Mouse (Mus musculus) embryonic fibroblast, embryonic 13.5 days (primary cell): ENCODE measurements around the gene Foxi1. TPM values are rescaled to one million over a fixed set of nuclear protein-coding genes. Genes with fewer than 3 reads are reported as not detected.

ENCODE experiments used
- H3K27ac ChIP-seq: 2 replicates; pipeline ENCODE4 v1.5.1; 2012; ENCODE audit warnings: low read length, control low read depth, inconsistent platforms; ENCODE audit not compliant: insufficient read depth
- H3K4me1 ChIP-seq: 2 replicates; pipeline ENCODE4 v1.6.1; 2011; ENCODE audit warnings: low read length; ENCODE audit not compliant: control insufficient read depth, insufficient read depth
- H3K4me3 ChIP-seq: 2 replicates; pipeline ENCODE4 v1.5.1; 2011; ENCODE audit warnings: mild to moderate bottlenecking, control low read depth, low read length; ENCODE audit not compliant: insufficient read depth
- CTCF ChIP-seq: IDR thresholded peaks from 2 replicates; pipeline ENCODE4 v1.5.1; 2011; ENCODE audit warnings: mild to moderate bottlenecking, control low read depth, low read length, moderate library complexity, borderline replicate concordance; ENCODE audit not compliant: insufficient read depth
- POLR2A ChIP-seq: IDR thresholded peaks from 2 replicates; pipeline ENCODE4 v1.6.1; 2011; ENCODE audit warnings: low read depth, mild to moderate bottlenecking, control low read depth, low read length, moderate library complexity
- polyA plus RNA-seq: library from polyadenylated mRNA; stranded (reverse); fragments of >200 nt; gene quantifications from 2 replicates; pipeline ENCODE4 v1.2.4, GENCODE M21; 2011; ENCODE audit warnings: low read depth; ENCODE audit not compliant: missing spikeins, insufficient read length

Foxi1 gene
- polyA plus RNA-seq, 1 experiment = not detected

DNA sequence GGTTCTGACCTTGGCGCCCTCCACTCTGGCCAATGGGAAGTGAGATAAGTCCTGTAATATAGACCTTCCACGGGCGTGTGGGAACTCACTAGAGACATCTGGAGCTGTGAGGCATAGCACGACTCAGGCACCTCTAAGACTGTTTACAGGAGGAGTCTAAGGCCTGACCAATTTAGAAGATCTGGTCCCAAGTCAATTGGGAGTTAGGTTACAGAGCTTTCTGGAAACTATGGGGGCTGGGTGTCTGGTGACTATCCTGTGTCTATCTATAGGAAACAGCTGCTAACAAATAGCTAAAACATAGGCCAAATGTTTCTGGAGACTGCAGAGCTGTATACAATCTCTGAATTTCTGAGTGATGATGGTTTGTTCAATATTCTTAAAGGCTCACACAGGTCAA lies 41.5 kb downstream of the Foxi1 start:
- TF ChIP-seq POLR2A (no peak), CTCF (no peak)
- Histone ChIP-seq H3K4me3 (no peak overlapping the region), H3K27ac (no peak overlapping the region), H3K4me1 (no peaks in the 10 kb centered on the region)

DNA sequence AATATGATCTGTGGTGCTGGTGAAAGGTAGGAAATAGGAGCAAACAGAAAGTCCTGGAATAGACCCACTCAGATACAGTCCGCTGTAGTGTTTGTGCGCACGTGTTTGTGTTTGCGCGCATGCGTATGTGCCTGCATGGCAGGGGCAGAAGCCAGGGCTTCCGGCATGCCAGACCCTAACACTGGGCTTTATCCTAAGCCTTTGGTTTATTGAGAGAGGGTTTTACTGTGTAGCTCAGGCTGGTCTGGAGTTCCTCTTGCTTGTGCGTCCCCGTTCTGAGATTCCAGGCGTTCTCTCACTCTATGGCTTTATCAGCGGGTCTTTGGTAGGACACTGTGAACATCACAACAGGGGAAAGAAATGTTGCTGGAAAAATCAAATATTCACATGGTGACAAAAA lies 42.6 kb downstream of the Foxi1 start:
- TF ChIP-seq POLR2A (no peak), CTCF (no peak)
- H3K4me1 ChIP-seq = no peaks in the 10 kb centered on the region
- H3K27ac ChIP-seq = no peak overlapping the region
- H3K4me3 ChIP-seq = no peak overlapping the region

DNA sequence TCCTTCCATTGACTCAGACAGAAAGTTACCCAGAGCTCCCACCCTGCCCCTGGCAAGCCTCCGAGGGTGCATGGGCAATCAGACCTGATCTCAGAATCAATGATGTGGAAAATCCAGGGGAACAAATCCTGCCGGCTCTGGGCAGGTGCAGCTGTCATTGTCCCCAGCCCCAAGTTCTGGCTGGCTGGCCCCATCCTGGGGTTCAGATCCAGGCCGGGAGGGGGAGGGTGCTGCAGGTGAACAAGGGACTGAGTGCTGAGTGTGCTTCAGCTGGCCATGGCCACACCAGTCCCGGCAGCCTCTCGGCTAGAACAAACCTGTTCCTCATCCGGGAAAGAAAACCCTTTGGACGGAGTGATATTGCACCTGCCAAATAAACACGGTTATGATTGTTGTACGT lies 49.0 kb downstream of the Foxi1 start:
- Histone ChIP-seq H3K27ac (no peak overlapping the region), H3K4me1 (no peaks in the 10 kb centered on the region), H3K4me3 (no peak overlapping the region)
- no peak for TF ChIP-seq CTCF
- no peak for TF ChIP-seq POLR2A

DNA sequence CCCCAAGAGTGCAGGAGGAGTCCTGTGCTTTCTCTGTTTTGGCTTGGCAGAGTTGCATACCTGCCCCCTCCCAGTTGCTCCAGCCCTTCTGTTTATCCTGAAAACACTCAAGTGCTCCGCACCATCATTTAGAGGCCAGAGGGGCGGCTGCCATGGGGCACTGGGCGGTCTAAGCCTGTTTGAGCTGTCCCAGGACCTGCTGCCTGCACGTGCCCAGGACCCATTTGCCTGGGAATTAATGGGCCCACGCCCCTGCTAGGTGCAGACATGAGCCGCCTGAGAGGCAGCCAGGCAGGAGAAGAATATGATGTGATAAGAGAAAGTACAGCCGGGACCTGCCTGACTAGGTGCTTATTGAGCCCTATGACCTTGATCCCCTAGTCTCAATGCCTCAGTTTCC lies 52.7 kb downstream of the Foxi1 start:
- Histone ChIP-seq H3K4me1 (no peaks in the 10 kb centered on the region), H3K4me3 (no peak overlapping the region), H3K27ac (no peak overlapping the region)
- TF ChIP-seq POLR2A = no peak

Other genes with a start within 250 kb of the Foxi1 start
- 0.77 and 2.2 TPM in 2 replicates for gene Kcnmb1, start 245.1 kb downstream of the Foxi1 start, polyA plus RNA-seq
- 0.67 and 2.7 TPM in 2 replicates for gene Kcnip1, start 214.9 kb downstream of the Foxi1 start, polyA plus RNA-seq
- 0.42 TPM in 1 of 2 replicates, not detected in the other for gene Lcp2, start 161.2 kb downstream of the Foxi1 start, polyA plus RNA-seq
- gene 4930469K13Rik, start 109.5 kb downstream of the Foxi1 start, polyA plus RNA-seq = not detected in 2 replicates
- gene Fam196b, start 106.7 kb upstream of the Foxi1 start, polyA plus RNA-seq = 0.19 TPM in 1 of 2 replicates, not detected in the other